Mouse (Mus musculus) bone marrow, adult 2 months (tissue): ENCODE measurements around the gene Espn. TPM values are rescaled to one million over a fixed set of nuclear protein-coding genes. Genes with fewer than 3 reads are reported as not detected.
A peak's percentile ranks its signal among the peaks of the same experiment; 100 is the strongest.

ENCODE experiments used
- H3K27ac ChIP-seq: fragments of 200-500 bp; 2 replicates; pipeline ENCODE4 v1.5.1; 2012; ENCODE audit warnings: low read depth, mild to moderate bottlenecking, control low read depth, inconsistent platforms, low read length; ENCODE audit not compliant: control insufficient read depth, poor library complexity, insufficient read depth
- H3K4me1 ChIP-seq: fragments of 200-500 bp; 2 replicates; pipeline ENCODE4 v1.6.1; 2011; ENCODE audit warnings: low read length; ENCODE audit not compliant: control insufficient read depth, insufficient read depth
- H3K4me3 ChIP-seq: fragments of 200-500 bp; replicated peaks from 2 replicates; pipeline ENCODE3; 2011; ENCODE audit warnings: mild to moderate bottlenecking, low read depth, low read length, control low read depth; ENCODE audit not compliant: control insufficient read depth
- CTCF ChIP-seq: fragments of 200-500 bp; IDR thresholded peaks from 2 replicates; pipeline ENCODE4 v1.5.1; 2011; ENCODE audit warnings: low read length, control low read depth; ENCODE audit not compliant: control insufficient read depth, insufficient read depth
- POLR2A ChIP-seq: fragments of 200-500 bp; IDR thresholded peaks from 2 replicates; pipeline ENCODE4 v1.6.1; 2011; ENCODE audit warnings: low read depth, mild to moderate bottlenecking, control low read depth, low read length, borderline replicate concordance; ENCODE audit not compliant: control insufficient read depth
- WGBS: fragments of 180-500 bp; shearing (Covaris S2); methylation state at CpG from one replicate; pipeline ENCODE4 v1.1.7; 2018; 5-methylcytosine and 5-hydroxymethylcytosine counted together
- polyA plus RNA-seq: library from polyadenylated mRNA; stranded (reverse); fragments of >200 nt; gene quantifications from 2 replicates; pipeline ENCODE4 v1.2.4, GENCODE M21; 2011; ENCODE audit warnings: low replicate concordance; ENCODE audit not compliant: missing spikeins, insufficient read depth, insufficient read length

The Espn gene
- polyA plus RNA-seq, 1 experiment = not detected

- WGBS = 46% methylated on average over 8 of the region's 8 CpGs
- Histone ChIP-seq H3K27ac (no peak overlapping the region), H3K4me1 (peaks cover under 1% of the 10 kb centered on the region), H3K4me3 (no peak overlapping the region)
- no peak for TF ChIP-seq POLR2A
- TF ChIP-seq CTCF = no peak
Observed at GRCm38 (mm10) chr4:152088556-152089120, 63.5 kb downstream of the Espn start.

GRCm38 (mm10) chr4:152088133-152088532 lies 64.0 kb downstream of the Espn start:
- Histone ChIP-seq H3K4me3 (no peak overlapping the region), H3K27ac (no peak overlapping the region), H3K4me1 (no peaks in the 10 kb centered on the region; the same call in none of the 2 replicates)
- TF ChIP-seq CTCF (no peak), POLR2A (no peak)
- 17% methylated on average over 4 of the region's 4 CpGs for WGBS

- TF ChIP-seq POLR2A = no peak
- Histone ChIP-seq H3K4me1 (no peaks in the 10 kb centered on the region; the same call in none of the 2 replicates), H3K27ac (peak overlapping the region; percentile 14; the same call in 1 of the 2 replicates), H3K4me3 (peak overlapping the region; percentile 62)
- WGBS = 3% methylated on average over 12 of the region's 12 CpGs
Observed at GRCm38 (mm10) chr4:152087211-152088081, 64.7 kb downstream of the Espn start.

GRCm38 (mm10) chr4:152086505-152087210 lies 65.5 kb downstream of the Espn start:
- peak overlapping the region; percentile 37; the same call in 1 of the 2 replicates for H3K27ac ChIP-seq

GRCm38 (mm10) chr4:152084616-152085015 lies 67.6 kb downstream of the Espn start:
- 77% methylated on average over 7 of the region's 7 CpGs for WGBS
- Histone ChIP-seq H3K27ac (no peak overlapping the region), H3K4me3 (no peak overlapping the region), H3K4me1 (no peaks in the 10 kb centered on the region; the same call in none of the 2 replicates)
- TF ChIP-seq CTCF = no peak
- TF ChIP-seq POLR2A = no peak

More at GRCm38 (mm10) chr4:152086505-152087210, 65.5 kb downstream of the Espn start:
- H3K4me3 ChIP-seq = peak overlapping the region; percentile 62
- TF ChIP-seq CTCF (no peak), POLR2A (no peak)
- WGBS = under 1% methylated on average over 92 of the region's 92 CpGs
- H3K4me1 ChIP-seq = no peaks in the 10 kb centered on the region; the same call in none of the 2 replicates

GRCm38 (mm10) chr4:152083611-152084220 lies 68.5 kb downstream of the Espn start:
- Histone ChIP-seq H3K4me3 (no peak overlapping the region), H3K4me1 (no peaks in the 10 kb centered on the region; the same call in none of the 2 replicates), H3K27ac (no peak overlapping the region; the same call in 1 of the 2 replicates)
- 76% methylated on average over 7 of the region's 7 CpGs for WGBS
- no peak for TF ChIP-seq CTCF
- TF ChIP-seq POLR2A = no peak

- TF ChIP-seq POLR2A (no peak), CTCF (no peak)
- no peaks in the 10 kb centered on the region for H3K4me1 ChIP-seq
- no peak overlapping the region for H3K4me3 ChIP-seq
- H3K27ac ChIP-seq = no peak overlapping the region
- WGBS = 27% methylated on average over 7 of the region's 7 CpGs
Observed at GRCm38 (mm10) chr4:152079931-152080330, 72.2 kb downstream of the Espn start.

- Histone ChIP-seq H3K4me3 (no peak overlapping the region), H3K27ac (no peak overlapping the region), H3K4me1 (no peaks in the 10 kb centered on the region)
- TF ChIP-seq POLR2A (no peak), CTCF (no peak)
- WGBS = 73% methylated on average over 3 of the region's 3 CpGs
Observed at GRCm38 (mm10) chr4:152079261-152079660, 72.9 kb downstream of the Espn start.
